Comparison of ENCODE assay signal across 21 mouse cellular contexts in the genomic region with DNA sequence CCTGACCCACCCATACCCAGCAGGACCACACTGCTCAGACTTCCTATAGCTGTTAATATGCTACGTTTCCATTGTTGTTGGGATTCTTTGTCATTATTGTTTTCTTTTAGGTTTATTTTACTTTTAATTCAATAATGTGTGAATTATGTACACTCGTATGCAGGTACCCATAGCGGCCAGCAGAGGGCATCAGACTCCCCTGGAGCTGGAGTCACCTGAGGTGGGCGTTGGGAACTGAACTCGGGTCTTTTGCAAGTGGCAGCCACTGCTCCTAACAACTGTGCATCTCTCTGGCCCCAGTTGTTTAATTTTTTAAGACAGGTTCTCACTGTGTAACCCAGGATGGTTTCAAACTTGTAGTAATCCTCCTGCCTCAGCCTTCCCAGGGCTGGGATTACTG. TPM values are rescaled to one million over a fixed set of nuclear protein-coding genes. Genes with fewer than 3 reads are reported as not detected.
DNase-seq lines count a peak whose midpoint lies in the region; ATAC-seq and TF ChIP-seq lines count a peak whose summit lies in the region.
"Had no signal": no experiment of that assay in that cellular context is flagged by ENCODE, and none has a peak within 500 bp of the region (broad histone marks: within the 10 kb centered on the region; RNA-seq: fewer than 3 reads in every experiment).

No protein-coding gene starts in this region.

- TF ChIP-seq POLR2A in thymus, adult 2 months (IDR thresholded peaks at IDR 0.05; ENCODE audit: control insufficient read depth, extremely low read depth, insufficient read depth, low read length, poor library complexity), result no peak

- no peak for DNase-seq in forebrain, postnatal 0 days
- DNase-seq in forebrain, embryonic 10.5 days (ENCODE audit: extremely low spot score, low spot score), result no peak
- DNase-seq in left cerebral cortex, adult 2 months (ENCODE audit: extremely low spot score in 1 of 2, low spot score in 2 of 2), result no peak
- no peak for DNase-seq in left cerebral cortex, postnatal 10 days (ENCODE audit: extremely low spot score in 1 of 2, low spot score in 2 of 2)
- no peak for DNase-seq in thymus, adult 2 months
- no peak for DNase-seq in thymus, postnatal 0 days (ENCODE audit: low spot score)
- DNase-seq in spleen, postnatal 14 days (ENCODE audit: low spot score in 2 of 2), result no peak
- DNase-seq in left cerebral cortex, adult 9 months (ENCODE audit: low spot score in 2 of 2), result no peak
- DNase-seq: adrenal gland, postnatal 10 days; cerebellum, adult 9-11 months; embryo, embryonic 11 days; gastrocnemius, postnatal 10 days; kidney, postnatal 25 days; right cerebral cortex, postnatal 25 days had no signal

- H3K4me2 ChIP-seq in forebrain, postnatal 0 days (ENCODE audit: low read depth), result no peak overlapping the region
- H3K4me2 ChIP-seq: heart, embryonic 11.5 days; lung, embryonic 15.5 days; neural tube, embryonic 13.5 days had no signal

- WGBS in forebrain, postnatal 0 days, result 77% methylated on average over 5 of the region's 5 CpGs
- 74% methylated on average over 5 of the region's 5 CpGs for WGBS in forebrain, embryonic 10.5 days
- 82% methylated on average over 5 of the region's 5 CpGs for WGBS in thymus, adult 2 months

- H3K27ac ChIP-seq in forebrain, postnatal 0 days (ENCODE audit: low read depth, low read length), result no peak overlapping the region
- H3K27ac ChIP-seq in forebrain, embryonic 10.5 days, result no peak overlapping the region
- H3K27ac ChIP-seq in left cerebral cortex, adult 2 months, result no peak overlapping the region
- no peak overlapping the region for H3K27ac ChIP-seq in thymus, adult 2 months (ENCODE audit: control insufficient read depth, insufficient read depth, low read length)
- H3K27ac ChIP-seq: limb, embryonic 10.5 days; lung, embryonic 15.5 days; neural tube, embryonic 13.5 days had no signal

- ATAC-seq in forebrain, postnatal 0 days, result no peak
- ATAC-seq: forebrain, embryonic 14.5 days had no signal

- no peaks in the 10 kb centered on the region for H3K27me3 ChIP-seq in forebrain, postnatal 0 days (ENCODE audit: insufficient read depth, low read length)
- no peaks in the 10 kb centered on the region for H3K27me3 ChIP-seq in forebrain, embryonic 10.5 days (ENCODE audit: poor library complexity, severe bottlenecking)
- no peaks in the 10 kb centered on the region for H3K27me3 ChIP-seq in thymus, adult 2 months (ENCODE audit: control insufficient read depth, insufficient read depth, low read length)
- H3K27me3 ChIP-seq: lung, embryonic 15.5 days; neural tube, embryonic 13.5 days had no signal

- H3K4me3 ChIP-seq in forebrain, postnatal 0 days (ENCODE audit: low read depth, low read length), result no peak overlapping the region
- H3K4me3 ChIP-seq in forebrain, embryonic 10.5 days, result no peak overlapping the region
- no peak overlapping the region for H3K4me3 ChIP-seq in left cerebral cortex, adult 2 months
- H3K4me3 ChIP-seq in thymus, adult 2 months (ENCODE audit: control insufficient read depth, insufficient read depth, low read length), result no peak overlapping the region
- H3K4me3 ChIP-seq: limb, embryonic 10.5 days; lung, embryonic 15.5 days; megakaryocyte, embryonic 14.5 days; neural tube, embryonic 13.5 days had no signal

- H3K9me3 ChIP-seq in forebrain, postnatal 0 days (ENCODE audit: low read length), result no peaks in the 10 kb centered on the region
- no peaks in the 10 kb centered on the region; the same call in 1 of the 2 replicates for H3K9me3 ChIP-seq in forebrain, embryonic 10.5 days
- H3K9me3 ChIP-seq: limb, embryonic 10.5 days; lung, embryonic 15.5 days; neural tube, embryonic 13.5 days had no signal

- no peaks in the 10 kb centered on the region for H3K4me1 ChIP-seq in forebrain, postnatal 0 days (ENCODE audit: insufficient read depth)
- peaks cover 8% of the 10 kb centered on the region; the same call in 1 of the 2 replicates for H3K4me1 ChIP-seq in forebrain, embryonic 10.5 days
- H3K4me1 ChIP-seq in thymus, adult 2 months (replicated peaks; ENCODE audit: control insufficient read depth, insufficient read depth, low read length), result peaks cover 12% of the 10 kb centered on the region
- H3K4me1 ChIP-seq: lung, embryonic 15.5 days; megakaryocyte, embryonic 14.5 days; neural tube, embryonic 13.5 days had no signal

- peak; percentile 35 for TF ChIP-seq CTCF in forebrain, postnatal 0 days (IDR thresholded peaks at IDR 0.05; ENCODE audit: low read depth)
- peak; percentile 32 for TF ChIP-seq CTCF in left cerebral cortex, adult 2 months (IDR thresholded peaks at IDR 0.05)
- peak; percentile 58; the same call in 1 of the 2 replicates for TF ChIP-seq CTCF in thymus, adult 2 months (IDR thresholded peaks at IDR 0.05; ENCODE audit: borderline replicate concordance, control insufficient read depth, extremely low read depth, insufficient read depth, low read length, poor library complexity)

- no peaks in the 10 kb centered on the region for H3K36me3 ChIP-seq in forebrain, postnatal 0 days (ENCODE audit: insufficient read depth)
- peaks cover 3% of the 10 kb centered on the region; the same call in 1 of the 2 replicates for H3K36me3 ChIP-seq in forebrain, embryonic 10.5 days (replicated peaks)
- H3K36me3 ChIP-seq in thymus, adult 2 months (ENCODE audit: control insufficient read depth, insufficient read depth, low read length), result no peaks in the 10 kb centered on the region
- H3K36me3 ChIP-seq: limb, embryonic 10.5 days; lung, embryonic 15.5 days; neural tube, embryonic 13.5 days had no signal

- no peak overlapping the region for H3K9ac ChIP-seq in forebrain, postnatal 0 days
- H3K9ac ChIP-seq: lung, embryonic 15.5 days; neural tube, embryonic 13.5 days had no signal

- intact Hi-C loops in left cerebral cortex, adult 2 months (cut with DNase I), result no loop called here
- intact Hi-C loops in left cerebral cortex, postnatal 10 days (cut with DNase I), result no loop called here

RNA-seq across cellular contexts. Expression of gene Mab21l3, which starts 26.7 kb away (rescaled TPM):
- total RNA-seq in forebrain, postnatal 0 days (2014; rRNA removed), result 0.15 TPM in 1 of 2 replicates, not detected in the other
- 0.07 and 0.09 TPM in 2 replicates for polyA plus RNA-seq in forebrain, postnatal 0 days (2015; fragmentation: Nextera tagmentation; extraction: Ambion mirVana)
- polyA plus RNA-seq in forebrain, embryonic 10.5 days (2016; fragmentation: Nextera tagmentation; extraction: Ambion mirVana), result 0.85 and 1.1 TPM in 2 replicates
- under 1 TPM; 0.12 to 0.32 TPM for total RNA-seq in left cerebral cortex, adult 2 months (2021)
- total RNA-seq in left cerebral cortex, postnatal 10 days (2021), result not detected
- polyA plus RNA-seq in thymus, adult 2 months (2012; rRNA removed), result 3.6 and 4.0 TPM in 2 replicates
- 0.88 and 1.4 TPM in 2 replicates for polyA plus RNA-seq in thymus, postnatal 0 days (2015; fragmentation: Nextera tagmentation; extraction: Ambion mirVana)
- total RNA-seq: hematopoietic stem cell, adult 5-6 weeks had no signal
